Mouse (Mus musculus) kidney, embryonic 15.5 days (tissue): ENCODE measurements at regions not wholly inside any gene's neighbourhood (a gene's known extent, or its start where the extent isn't known, plus 50 kb on each side); places are given as distances from the start of the nearest gene placed in this dataset.
A peak's percentile ranks its signal among the peaks of the same experiment; 100 is the strongest.

Source experiments
- ATAC-seq: fragments of 200-750 bp; cut with Nextera tagmentation; replicated peaks from 2 replicates; pipeline ENCODE4 v1.8.0; 2017; ENCODE audit warnings: moderate TSS enrichment; ENCODE audit not compliant: low FRiP score
- H3K27ac ChIP-seq: fragments of 300-500 bp; sonication (generic); 2 replicates; pipeline ENCODE4 v1.5.1; 2015; ENCODE audit warnings: mild to moderate bottlenecking, inconsistent platforms
- H3K27me3 ChIP-seq: fragments of 300-500 bp; sonication (generic); 2 replicates; pipeline ENCODE4 v1.6.1; 2015; ENCODE audit warnings: inconsistent platforms
- H3K36me3 ChIP-seq: fragments of 300-500 bp; sonication (generic); 2 replicates; pipeline ENCODE4 v1.6.1; 2015; ENCODE audit warnings: inconsistent platforms
- H3K4me1 ChIP-seq: fragments of 300-500 bp; sonication (generic); 2 replicates; pipeline ENCODE4 v1.6.1; 2015; ENCODE audit warnings: inconsistent platforms
- H3K4me2 ChIP-seq: fragments of 300-500 bp; sonication (generic); 2 replicates; pipeline ENCODE4 v1.6.1; 2015; ENCODE audit warnings: moderate library complexity, mild to moderate bottlenecking, inconsistent platforms
- H3K4me3 ChIP-seq: fragments of 300-500 bp; sonication (generic); replicated peaks from 2 replicates; pipeline ENCODE4 v1.5.1; 2015; ENCODE audit warnings: mild to moderate bottlenecking, inconsistent platforms
- H3K9ac ChIP-seq: fragments of 300-500 bp; sonication (generic); 2 replicates; pipeline ENCODE4 v1.6.1; 2015; ENCODE audit warnings: mild to moderate bottlenecking, inconsistent platforms
- H3K9me3 ChIP-seq: fragments of 300-500 bp; sonication (generic); replicated peaks from 2 replicates; pipeline ENCODE4 v1.6.1; 2016; ENCODE audit warnings: inconsistent platforms
- WGBS: fragments of 180-500 bp; shearing (Covaris S2); methylation state at CpG from one replicate; pipeline ENCODE4 v1.1.7; 2015; ENCODE audit warnings: mixed read lengths; 5-methylcytosine and 5-hydroxymethylcytosine counted together

GRCm38 (mm10) chr6:67111581-67111980 lies 74.3 kb upstream of the Gadd45a start:
- H3K27ac ChIP-seq, result no peak overlapping the region
- H3K4me3 ChIP-seq, result no peak overlapping the region
- WGBS, result 71% methylated on average over 2 of the region's 2 CpGs
- H3K4me2 ChIP-seq, result no peak overlapping the region
- H3K36me3 ChIP-seq, result no peaks in the 10 kb centered on the region
- peaks cover 31% of the 10 kb centered on the region for H3K4me1 ChIP-seq
- no peaks in the 10 kb centered on the region for H3K9me3 ChIP-seq
- H3K27me3 ChIP-seq, result 0 out of 2 replicates have a peak, but pooled peaks cover 4% of the 10 kb centered on the region
- H3K9ac ChIP-seq, result no peak overlapping the region
- ATAC-seq, result no peak

DNA sequence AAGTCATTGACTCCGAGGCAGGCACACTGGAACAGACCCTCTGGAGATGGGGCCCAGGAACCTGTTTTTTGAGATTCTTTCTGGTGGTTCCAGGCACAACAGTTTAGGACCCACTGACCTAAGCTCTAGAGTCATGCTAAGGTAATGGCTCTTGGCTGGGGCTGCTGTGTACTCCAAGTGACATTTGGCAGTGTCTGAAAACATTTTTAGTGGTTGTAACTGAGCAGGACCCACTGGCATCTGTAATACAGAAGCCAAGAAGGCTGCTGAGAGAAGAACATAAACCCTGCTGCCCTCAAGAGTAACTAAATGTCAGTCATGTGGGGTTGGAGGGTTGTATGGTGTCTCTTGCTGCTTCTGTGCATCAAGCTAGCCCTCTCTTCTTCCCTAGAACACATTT lies 73.1 kb upstream of the Gadd45a start:
- ATAC-seq, result no peak
- Histone ChIP-seq H3K27me3 (0 out of 2 replicates have a peak, but pooled peaks cover 4% of the 10 kb centered on the region), H3K9ac (no peak overlapping the region), H3K4me1 (peaks cover 32% of the 10 kb centered on the region), H3K4me3 (no peak overlapping the region), H3K4me2 (no peak overlapping the region), H3K27ac (no peak overlapping the region), H3K9me3 (no peaks in the 10 kb centered on the region), H3K36me3 (no peaks in the 10 kb centered on the region)
- WGBS, result 74% methylated on average over 1 of the region's 1 CpGs

- 51% methylated on average over 4 of the region's 4 CpGs for WGBS
These were observed 72.5 kb upstream of the Gadd45a start for GRCm38 (mm10) chr6:67109774-67110173.

GRCm38 (mm10) chr6:67107517-67107916 lies 70.3 kb upstream of the Gadd45a start:
- Histone ChIP-seq H3K9ac (no peak overlapping the region), H3K9me3 (no peaks in the 10 kb centered on the region), H3K4me3 (no peak overlapping the region), H3K27me3 (no peaks in the 10 kb centered on the region), H3K36me3 (no peaks in the 10 kb centered on the region), H3K27ac (peak overlapping the region; percentile 86), H3K4me2 (no peak overlapping the region), H3K4me1 (peaks cover 21% of the 10 kb centered on the region)
- ATAC-seq, result peak; percentile 86
- WGBS, result 55% methylated on average over 4 of the region's 4 CpGs

More at GRCm38 (mm10) chr6:67109774-67110173, 72.5 kb upstream of the Gadd45a start:
- Histone ChIP-seq H3K4me3 (no peak overlapping the region), H3K9me3 (no peaks in the 10 kb centered on the region), H3K9ac (no peak overlapping the region), H3K36me3 (no peaks in the 10 kb centered on the region), H3K4me1 (peaks cover 32% of the 10 kb centered on the region), H3K27ac (no peak overlapping the region), H3K4me2 (no peak overlapping the region), H3K27me3 (0 out of 2 replicates have a peak, but pooled peaks cover 4% of the 10 kb centered on the region)
- no peak for ATAC-seq

DNA sequence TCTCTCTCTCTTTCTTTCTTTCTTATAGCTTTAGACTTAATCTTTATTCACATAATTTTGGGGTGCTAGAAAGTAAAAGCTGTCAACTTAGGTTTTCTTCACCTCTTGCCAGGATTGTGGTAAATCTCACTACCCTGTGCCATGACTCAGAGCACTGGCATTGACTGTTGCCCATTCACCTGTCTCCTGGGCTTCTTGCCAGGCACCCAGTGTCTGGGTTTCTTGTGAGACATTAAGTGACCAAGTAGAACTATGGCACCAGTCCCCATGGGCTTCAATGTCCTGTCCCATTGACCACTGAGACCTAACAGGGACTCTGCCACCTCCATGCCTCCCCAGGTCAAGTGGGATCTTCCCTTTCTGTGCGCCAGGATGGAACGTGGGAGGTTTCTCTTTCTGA lies 69.2 kb upstream of the Gadd45a start:
- H3K27me3 ChIP-seq, result no peaks in the 10 kb centered on the region
- H3K4me3 ChIP-seq, result no peak overlapping the region
- H3K4me1 ChIP-seq, result peaks cover 25% of the 10 kb centered on the region
- H3K4me2 ChIP-seq, result no peak overlapping the region
- H3K36me3 ChIP-seq, result no peaks in the 10 kb centered on the region
- no peak overlapping the region for H3K27ac ChIP-seq
- no peak overlapping the region for H3K9ac ChIP-seq
- WGBS, result 80% methylated on average over 2 of the region's 2 CpGs
- no peak for ATAC-seq
- H3K9me3 ChIP-seq, result no peaks in the 10 kb centered on the region

- H3K4me1 ChIP-seq, result peaks cover 25% of the 10 kb centered on the region
- H3K9ac ChIP-seq, result no peak overlapping the region
- H3K9me3 ChIP-seq, result no peaks in the 10 kb centered on the region
- no peak for ATAC-seq
- H3K36me3 ChIP-seq, result no peaks in the 10 kb centered on the region
- H3K27ac ChIP-seq, result no peak overlapping the region
- H3K27me3 ChIP-seq, result no peaks in the 10 kb centered on the region
- no peak overlapping the region for H3K4me2 ChIP-seq
- no peak overlapping the region for H3K4me3 ChIP-seq
- 5% methylated on average over 4 of the region's 4 CpGs for WGBS
These were observed 68.1 kb upstream of the Gadd45a start for GRCm38 (mm10) chr6:67105386-67105785.

DNA sequence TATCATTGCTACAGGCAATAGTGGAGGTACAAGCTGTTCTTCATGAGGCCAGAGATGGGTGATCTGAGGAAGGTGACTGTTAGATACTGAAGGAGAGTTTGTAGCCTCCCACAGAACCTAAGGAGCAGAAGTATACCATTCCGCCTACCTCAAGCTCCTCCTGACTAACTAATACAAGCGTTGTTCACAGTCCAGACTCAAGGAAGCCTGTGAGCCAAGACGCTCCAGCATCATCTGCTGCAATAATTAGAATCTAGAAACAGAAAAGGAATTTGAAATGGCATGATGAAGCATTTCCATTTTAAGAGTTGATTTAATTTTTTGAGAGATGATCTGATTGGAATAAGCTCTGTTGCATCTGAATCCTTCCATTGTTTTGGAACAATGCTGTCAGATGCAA lies 66.9 kb upstream of the Gadd45a start:
- peaks cover 25% of the 10 kb centered on the region for H3K4me1 ChIP-seq
- H3K4me3 ChIP-seq, result no peak overlapping the region
- no peaks in the 10 kb centered on the region for H3K27me3 ChIP-seq
- no peak overlapping the region for H3K27ac ChIP-seq
- no peaks in the 10 kb centered on the region for H3K9me3 ChIP-seq
- no peak for ATAC-seq
- H3K36me3 ChIP-seq, result no peaks in the 10 kb centered on the region
- 94% methylated on average over 3 of the region's 3 CpGs for WGBS
- H3K9ac ChIP-seq, result no peak overlapping the region
- no peak overlapping the region for H3K4me2 ChIP-seq

- peak overlapping the region; percentile 70 for H3K27ac ChIP-seq
- H3K4me3 ChIP-seq, result no peak overlapping the region
- no peaks in the 10 kb centered on the region for H3K36me3 ChIP-seq
- peaks cover 18% of the 10 kb centered on the region for H3K4me1 ChIP-seq
- ATAC-seq, result peak; percentile 75; the same call in 1 of the 2 replicates
- H3K27me3 ChIP-seq, result no peaks in the 10 kb centered on the region
- no peak overlapping the region for H3K9ac ChIP-seq
- WGBS, result 27% methylated on average over 11 of the region's 11 CpGs
- peak overlapping the region; percentile 19 for H3K4me2 ChIP-seq
- no peaks in the 10 kb centered on the region for H3K9me3 ChIP-seq
These were observed 65.4 kb upstream of the Gadd45a start for GRCm38 (mm10) chr6:67102541-67103134.

GRCm38 (mm10) chr6:67102014-67102413 lies 64.8 kb upstream of the Gadd45a start:
- H3K27ac ChIP-seq, result peak overlapping the region; percentile 70
- peak overlapping the region; percentile 19 for H3K4me2 ChIP-seq

DNA sequence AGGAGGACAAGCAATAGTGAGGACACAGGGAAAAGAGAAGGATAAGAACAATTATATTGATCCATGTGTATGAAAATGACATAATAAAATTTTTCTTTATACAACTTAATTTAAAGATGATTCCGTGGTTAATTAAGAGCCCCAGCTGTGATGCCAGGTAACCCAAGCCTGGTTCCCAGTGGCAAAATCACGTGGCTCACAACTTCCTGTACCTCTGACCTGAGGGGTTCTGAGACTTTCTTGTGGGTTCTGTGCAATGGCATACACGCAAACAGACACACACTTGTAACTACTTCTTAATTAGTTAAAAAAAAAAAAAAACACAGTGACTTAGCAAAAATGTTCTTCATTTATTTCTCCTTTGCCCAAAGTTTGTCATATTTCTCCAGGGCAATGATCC lies 57.2 kb upstream of the Gadd45a start:
- no peak overlapping the region for H3K4me2 ChIP-seq
- H3K9ac ChIP-seq, result no peak overlapping the region
- no peaks in the 10 kb centered on the region for H3K36me3 ChIP-seq
- no peaks in the 10 kb centered on the region for H3K9me3 ChIP-seq
- no peak overlapping the region for H3K4me3 ChIP-seq
- H3K27me3 ChIP-seq, result no peaks in the 10 kb centered on the region; the same call in 1 of the 2 replicates
- H3K4me1 ChIP-seq, result no peaks in the 10 kb centered on the region
- ATAC-seq, result no peak
- H3K27ac ChIP-seq, result no peak overlapping the region
- 78% methylated on average over 3 of the region's 3 CpGs for WGBS

More at GRCm38 (mm10) chr6:67102014-67102413, 64.8 kb upstream of the Gadd45a start:
- Histone ChIP-seq H3K27me3 (no peaks in the 10 kb centered on the region), H3K9me3 (no peaks in the 10 kb centered on the region), H3K4me3 (no peak overlapping the region), H3K36me3 (no peaks in the 10 kb centered on the region), H3K9ac (no peak overlapping the region), H3K4me1 (peaks cover 16% of the 10 kb centered on the region)
- peak; percentile 57 for ATAC-seq
- 77% methylated on average over 4 of the region's 4 CpGs for WGBS

GRCm38 (mm10) chr6:67093128-67093527 lies 55.9 kb upstream of the Gadd45a start:
- H3K4me2 ChIP-seq, result no peak overlapping the region
- H3K27ac ChIP-seq, result no peak overlapping the region
- ATAC-seq, result no peak
- no peak overlapping the region for H3K4me3 ChIP-seq
- no peaks in the 10 kb centered on the region for H3K9me3 ChIP-seq
- WGBS, result 61% methylated on average over 1 of the region's 1 CpGs
- 0 out of 2 replicates have a peak, but pooled peaks cover 5% of the 10 kb centered on the region for H3K4me1 ChIP-seq
- no peaks in the 10 kb centered on the region; the same call in 1 of the 2 replicates for H3K27me3 ChIP-seq
- no peak overlapping the region for H3K9ac ChIP-seq
- H3K36me3 ChIP-seq, result no peaks in the 10 kb centered on the region

DNA sequence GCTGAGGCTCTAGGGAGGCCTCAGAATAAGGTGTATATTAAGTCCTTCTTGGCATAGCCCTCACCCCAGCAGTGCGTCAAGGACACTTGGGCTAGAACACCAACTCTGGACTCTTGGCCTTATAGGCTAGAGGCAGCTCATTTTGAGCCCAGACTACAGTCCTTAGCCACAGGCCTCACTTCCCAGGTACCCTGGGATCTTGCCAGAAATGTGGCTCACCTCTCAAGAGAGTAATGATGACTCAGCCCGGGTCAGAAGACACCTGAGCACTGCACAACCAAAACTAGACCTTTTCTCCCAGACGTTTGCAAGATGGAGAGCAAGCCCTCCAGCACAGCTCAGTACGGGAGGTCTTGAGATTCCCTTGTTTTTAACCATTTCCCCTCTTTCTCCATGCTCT lies 52.9 kb upstream of the Gadd45a start:
- Histone ChIP-seq H3K4me3 (no peak overlapping the region), H3K27me3 (no peaks in the 10 kb centered on the region; the same call in 1 of the 2 replicates), H3K4me1 (0 out of 2 replicates have a peak, but pooled peaks cover 5% of the 10 kb centered on the region), H3K4me2 (no peak overlapping the region), H3K9me3 (no peaks in the 10 kb centered on the region), H3K9ac (no peak overlapping the region), H3K27ac (no peak overlapping the region), H3K36me3 (no peaks in the 10 kb centered on the region)
- 76% methylated on average over 4 of the region's 4 CpGs for WGBS
- no peak for ATAC-seq
